Mouse (Mus musculus): ENCODE results near the gene Tnfsf8. TPM values are rescaled to one million over a fixed set of nuclear protein-coding genes. Genes with fewer than 3 reads are reported as not detected.

Gene Tnfsf8
- total RNA-seq (2014; fragmentation: Nextera tagmentation): 1.2 and 4.0 TPM in 2 replicates
- total RNA-seq (2017): 0.39 and 1.6 TPM in 2 replicates

DNA sequence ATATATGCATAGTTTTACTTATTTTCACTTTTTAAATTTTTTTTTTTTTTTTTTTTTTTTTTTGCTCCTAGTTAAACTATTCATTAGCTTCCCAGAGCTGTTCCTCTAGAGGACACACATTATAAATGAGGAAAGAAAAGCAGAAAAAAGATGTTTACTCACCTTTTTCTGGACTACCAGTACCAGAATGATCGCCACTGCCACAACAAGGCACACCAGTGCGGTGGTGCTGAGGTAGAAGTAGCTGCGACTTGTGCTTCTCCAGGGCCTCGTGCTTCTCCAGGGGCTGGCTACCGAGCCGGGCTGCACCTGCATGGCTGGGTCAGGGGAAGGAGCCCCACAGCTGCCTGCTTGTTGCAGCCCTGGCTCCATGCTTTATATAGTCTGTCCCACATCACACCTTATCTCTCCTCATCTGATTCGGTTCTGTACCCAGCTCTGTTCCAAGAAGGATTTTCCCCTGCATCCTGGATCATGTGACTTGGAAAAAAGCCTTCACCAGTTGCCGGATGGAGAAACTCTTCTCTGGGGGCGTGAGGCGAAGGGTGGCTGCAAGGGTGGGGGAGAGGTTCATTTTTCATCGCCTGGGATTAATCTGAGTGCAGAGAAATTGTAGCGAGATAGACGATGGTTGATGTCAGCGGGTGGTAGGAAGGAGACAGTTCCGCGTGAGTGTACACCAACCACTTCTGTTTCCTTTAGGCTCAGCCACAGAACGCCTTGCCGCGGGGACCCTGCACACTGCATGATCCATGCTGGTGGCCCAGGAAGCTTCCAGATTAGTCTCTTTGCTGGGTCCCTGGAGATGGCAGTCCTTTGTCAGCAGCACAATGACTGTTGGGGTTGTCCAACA, at the start of gene Tnfsf8:
TSS of gene Tnfsf8 (minus strand) at position 660 of the 853 bp plus-strand sequence.
- ATAC-seq (replicated peaks; ENCODE audit: poor library complexity, severe bottlenecking): peak; percentile 80

DNA sequence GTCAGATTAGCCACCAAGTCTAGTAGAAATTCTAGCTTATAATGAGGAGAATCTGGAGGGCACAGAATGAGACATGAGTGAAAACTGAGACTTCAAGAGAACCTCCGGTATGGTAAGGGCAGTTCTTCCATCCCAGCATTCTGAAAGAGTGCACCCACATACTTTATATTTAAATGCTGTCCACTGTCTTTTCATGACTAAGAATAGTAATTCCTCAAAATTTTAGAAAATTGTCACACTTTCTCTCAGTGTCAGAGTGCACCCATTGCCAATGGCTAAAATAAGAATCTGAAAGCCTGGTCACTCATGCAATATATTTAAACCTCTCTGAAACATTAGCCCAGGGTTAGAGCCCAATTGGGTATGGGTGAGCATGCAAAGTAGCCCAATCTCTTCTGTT, 47.4 kb upstream of the Tnfsf8 start:
- ATAC-seq (replicated peaks; ENCODE audit: poor library complexity, severe bottlenecking): no peak

DNA sequence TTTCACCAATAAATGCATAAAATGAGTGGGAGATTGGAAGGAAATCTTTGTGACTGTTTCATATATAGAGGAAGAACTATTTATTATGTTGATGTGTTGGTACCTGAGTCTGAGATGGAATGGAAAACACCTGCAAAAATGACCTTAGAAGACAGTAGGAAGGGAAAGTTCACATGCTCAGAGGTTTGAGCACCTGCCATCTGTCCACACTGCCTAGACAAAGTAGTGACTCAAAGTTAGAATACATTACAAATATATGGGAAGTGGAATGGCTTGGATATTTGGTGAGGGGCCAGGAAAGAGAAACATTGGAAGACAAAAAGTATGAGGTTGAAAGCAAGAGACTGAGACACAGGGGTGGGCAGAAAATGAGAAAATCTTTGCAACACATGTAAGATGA, 46.3 kb upstream of the Tnfsf8 start:
- no peak for ATAC-seq (replicated peaks; ENCODE audit: poor library complexity, severe bottlenecking)

DNA sequence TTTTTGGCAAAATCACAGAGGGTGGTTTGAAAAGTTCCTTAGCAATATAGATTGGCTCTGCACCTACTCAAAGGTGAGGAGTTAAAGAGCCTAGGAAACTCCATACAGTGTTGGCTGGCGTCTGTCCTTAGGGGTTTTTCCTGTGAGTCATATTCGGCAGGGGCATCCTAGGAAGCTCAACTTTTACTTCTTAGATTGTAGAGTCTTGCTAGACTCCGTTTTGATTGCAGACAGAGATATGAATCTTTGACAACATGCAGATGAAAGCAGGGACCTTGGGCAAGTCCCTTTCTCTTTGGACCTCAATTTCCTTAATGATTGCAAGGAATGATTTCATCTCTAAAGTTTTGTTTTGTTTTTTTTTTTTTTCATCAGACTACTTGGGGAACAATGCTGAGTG, 44.9 kb upstream of the Tnfsf8 start:
- no peak for ATAC-seq (replicated peaks; ENCODE audit: poor library complexity, severe bottlenecking)

DNA sequence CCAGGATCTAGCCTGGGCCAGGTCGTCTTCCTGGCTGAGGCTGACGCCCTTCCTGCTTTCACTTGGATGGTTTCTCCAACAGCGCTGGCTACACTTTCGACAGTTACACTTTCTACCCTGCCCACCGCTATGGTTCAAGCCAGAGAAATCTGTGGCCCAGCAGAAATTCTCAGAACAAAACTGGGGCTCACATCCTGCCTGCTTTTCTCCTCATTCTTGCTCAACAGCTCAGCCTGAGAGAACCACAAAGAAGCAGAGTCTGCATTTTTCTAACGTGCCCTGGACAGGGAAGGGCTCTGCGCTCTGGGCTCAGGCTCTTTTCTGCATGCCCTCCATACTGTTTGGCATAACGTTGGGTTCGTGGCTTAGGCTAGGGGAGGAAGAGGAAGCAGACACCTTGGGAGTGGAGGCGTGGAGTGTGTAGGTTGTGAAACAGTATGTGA, 38.0 kb upstream of the Tnfsf8 start:
- peak; percentile 82 for ATAC-seq (replicated peaks; ENCODE audit: poor library complexity, severe bottlenecking)

DNA sequence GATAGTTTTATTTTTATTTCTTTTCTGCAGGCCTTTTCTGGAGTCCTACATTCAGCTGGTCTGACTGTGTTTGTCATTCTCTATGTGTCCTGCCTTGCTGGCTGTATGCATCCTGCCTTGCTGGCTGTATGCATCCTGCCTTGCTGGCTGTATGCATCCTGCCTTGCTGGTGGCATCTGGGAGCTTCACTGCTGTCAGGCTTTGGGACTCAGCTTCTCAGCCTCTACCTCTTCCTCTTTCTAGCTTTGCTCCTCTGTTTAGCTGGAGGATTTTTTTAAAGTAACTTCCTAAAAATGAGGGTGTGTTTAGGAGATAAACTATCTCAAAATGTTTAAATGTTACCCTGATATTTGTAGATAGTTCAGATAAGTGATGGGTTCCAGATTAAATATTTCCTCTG, 36.0 kb upstream of the Tnfsf8 start:
- ATAC-seq (replicated peaks; ENCODE audit: poor library complexity, severe bottlenecking): peak; percentile 75

DNA sequence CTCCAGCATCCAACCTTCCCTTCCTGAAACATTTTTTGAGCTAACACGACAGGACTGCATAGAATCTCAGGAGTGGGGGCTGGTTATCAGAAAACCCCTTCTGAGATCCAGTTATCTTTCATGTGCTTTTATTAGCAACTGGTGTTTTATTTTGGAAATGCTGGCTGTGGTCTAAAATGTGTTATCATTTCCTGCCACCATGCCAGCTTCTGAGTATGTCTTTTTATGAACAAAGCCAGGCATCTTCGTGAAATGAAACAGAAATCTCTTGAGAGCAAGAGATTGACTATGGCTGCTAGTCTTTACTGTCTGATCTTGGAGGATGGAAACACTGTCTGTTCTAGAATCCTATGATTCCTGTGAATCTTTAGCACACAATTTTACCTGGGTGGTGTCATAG, 25.0 kb upstream of the Tnfsf8 start:
- no peak for ATAC-seq (replicated peaks; ENCODE audit: poor library complexity, severe bottlenecking)

DNA sequence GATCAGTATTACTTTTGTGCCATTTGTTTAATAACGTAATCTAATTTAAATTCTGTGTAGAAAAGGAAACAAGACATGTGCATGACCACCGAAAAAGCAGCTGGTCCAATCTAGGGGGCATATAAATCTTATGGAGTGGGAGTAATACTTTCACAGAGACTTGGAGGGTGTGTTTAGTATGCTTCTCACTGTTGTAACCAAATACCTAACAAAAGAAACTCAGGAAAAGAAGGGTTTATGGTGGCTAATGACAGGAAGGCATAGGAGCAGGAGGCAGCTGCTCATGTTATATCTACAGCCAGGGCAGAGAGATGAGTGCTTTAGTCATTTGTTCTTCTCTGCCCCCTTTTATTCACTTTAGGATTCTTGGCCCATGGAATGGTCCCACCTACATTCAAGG, 15.6 kb upstream of the Tnfsf8 start:
- no peak for ATAC-seq (replicated peaks; ENCODE audit: poor library complexity, severe bottlenecking)

DNA sequence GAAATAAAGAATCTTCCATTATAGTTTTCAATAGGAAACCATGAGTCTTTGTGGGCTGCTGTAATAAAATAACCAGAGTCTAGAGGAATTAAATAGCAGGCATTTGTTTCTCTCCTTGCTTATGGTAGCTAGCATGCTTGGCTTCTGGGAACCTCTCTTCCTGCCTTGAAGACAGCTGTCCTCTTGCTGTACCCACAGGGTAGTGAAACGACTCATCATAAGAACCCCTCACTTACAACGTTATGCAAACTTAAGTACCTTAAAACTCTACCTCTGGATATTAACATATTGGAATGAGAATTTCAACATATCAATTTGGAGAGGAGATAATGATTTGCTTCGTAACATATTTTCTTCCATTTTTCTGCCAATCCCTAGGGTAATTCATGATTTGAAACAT, 14.3 kb upstream of the Tnfsf8 start:
- no peak for ATAC-seq (replicated peaks; ENCODE audit: poor library complexity, severe bottlenecking)

DNA sequence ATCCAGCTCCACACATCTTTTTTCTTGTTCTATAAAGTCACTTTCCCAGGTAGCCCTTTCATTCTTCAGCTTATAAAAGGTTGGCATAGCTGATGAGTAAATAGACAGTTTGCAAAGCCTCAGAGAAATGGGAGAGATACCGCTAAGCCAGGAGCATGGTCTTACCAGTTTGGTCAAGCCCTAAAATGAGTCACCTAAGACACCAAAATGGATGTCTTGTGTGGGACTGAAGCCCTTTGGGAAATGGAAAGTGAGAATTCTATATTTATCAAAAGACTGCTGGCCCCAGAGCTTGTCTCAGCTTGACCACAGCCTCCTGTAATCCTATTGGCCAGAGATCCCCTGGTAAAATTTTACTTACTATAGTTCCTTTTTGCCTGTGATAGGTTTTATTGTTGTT, 9.5 kb upstream of the Tnfsf8 start:
- no peak for ATAC-seq (replicated peaks; ENCODE audit: poor library complexity, severe bottlenecking)

DNA sequence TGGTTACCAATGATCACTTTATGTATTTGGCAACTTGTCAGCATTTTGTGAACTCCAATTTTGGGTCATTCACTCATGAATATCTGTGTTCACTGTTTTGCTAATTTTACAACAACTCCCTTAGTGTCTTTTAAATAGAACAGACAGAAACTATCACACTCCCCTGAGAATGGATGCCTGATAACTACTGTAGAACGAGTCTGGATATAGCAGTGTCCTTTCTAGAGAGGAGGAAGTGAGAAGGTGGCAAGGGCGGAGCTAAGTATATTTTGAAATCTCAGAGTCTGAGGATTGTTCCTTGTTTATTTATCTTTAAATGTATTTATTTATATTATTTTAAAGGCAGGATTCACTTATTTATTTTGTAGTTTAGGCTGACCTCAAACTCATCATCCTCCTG, 7.6 kb upstream of the Tnfsf8 start:
- peak; percentile 91 for ATAC-seq (replicated peaks; ENCODE audit: poor library complexity, severe bottlenecking)

DNA sequence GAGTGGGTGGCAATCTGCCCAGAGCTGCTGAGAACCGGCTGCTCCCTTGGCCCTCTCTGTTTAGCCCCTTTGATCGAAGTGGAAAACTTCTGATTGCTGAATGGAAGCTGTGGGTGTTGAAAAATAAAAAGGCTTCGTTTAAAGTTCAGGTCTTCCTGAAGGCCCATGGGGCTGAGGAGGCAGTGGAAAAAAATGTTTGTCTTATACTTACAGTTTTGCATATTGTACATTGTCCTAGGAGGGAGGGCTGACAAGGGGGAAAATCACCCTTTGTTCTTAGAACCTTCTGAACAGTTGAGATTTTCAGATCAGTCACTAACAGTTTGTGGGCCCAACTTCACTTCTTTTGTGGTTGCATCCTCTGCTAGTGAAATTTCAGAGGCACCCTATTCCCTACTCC, 1.8 kb upstream of the Tnfsf8 start:
- no peak for ATAC-seq (replicated peaks; ENCODE audit: poor library complexity, severe bottlenecking)

DNA sequence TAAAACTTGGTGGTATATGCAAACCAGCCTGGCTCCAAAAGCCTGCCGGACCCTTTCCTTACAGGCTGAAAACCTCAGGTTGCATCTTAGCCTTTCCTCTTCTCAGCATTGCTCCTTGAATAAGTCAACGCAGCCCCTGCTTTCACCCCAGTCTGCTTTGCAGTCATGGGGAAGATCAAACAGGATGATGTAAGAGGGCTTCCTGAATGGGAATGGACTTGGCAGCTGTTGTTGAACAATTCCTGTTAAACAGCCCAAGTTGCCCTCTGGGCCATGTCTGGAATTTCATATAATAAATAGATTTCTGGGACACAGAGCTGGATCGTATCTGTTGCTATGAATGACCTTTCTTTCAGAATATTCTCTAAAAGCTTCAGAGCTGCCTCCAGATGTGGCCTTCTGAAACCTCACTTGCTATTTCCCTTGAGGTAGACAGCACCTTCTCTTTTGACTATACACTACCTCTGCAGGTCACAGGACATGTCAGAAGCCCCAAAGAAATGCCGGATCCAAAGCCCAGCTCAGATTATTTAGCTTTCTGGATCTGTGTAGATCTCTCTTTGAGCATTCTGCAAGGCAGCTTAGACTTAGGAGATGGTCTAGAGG, 1.0 kb upstream of the Tnfsf8 start:
- ATAC-seq (replicated peaks; ENCODE audit: poor library complexity, severe bottlenecking): 0 out of 2 replicates have a peak, but pooled peaks have one; percentile 20

DNA sequence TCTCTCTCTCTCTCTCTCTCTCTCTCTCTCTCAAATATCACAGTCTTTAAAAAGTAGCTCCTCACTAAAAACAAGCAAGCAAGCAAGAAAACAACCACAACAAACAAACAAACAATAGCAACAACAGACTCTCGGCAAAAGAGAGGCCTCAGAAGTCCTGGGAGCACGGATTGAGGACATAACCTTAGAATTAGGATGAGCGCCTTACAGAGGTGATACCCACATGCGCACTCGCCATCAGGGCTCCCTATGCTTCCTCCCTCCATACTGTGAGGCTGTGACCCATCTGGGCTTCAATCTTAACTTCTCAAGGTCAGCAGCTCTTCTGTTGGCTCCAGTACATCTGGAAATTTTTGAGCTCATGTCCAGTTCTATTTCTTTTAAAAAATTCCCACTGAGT, 911 bp downstream of the Tnfsf8 start:
- ATAC-seq (replicated peaks; ENCODE audit: poor library complexity, severe bottlenecking): no peak

DNA sequence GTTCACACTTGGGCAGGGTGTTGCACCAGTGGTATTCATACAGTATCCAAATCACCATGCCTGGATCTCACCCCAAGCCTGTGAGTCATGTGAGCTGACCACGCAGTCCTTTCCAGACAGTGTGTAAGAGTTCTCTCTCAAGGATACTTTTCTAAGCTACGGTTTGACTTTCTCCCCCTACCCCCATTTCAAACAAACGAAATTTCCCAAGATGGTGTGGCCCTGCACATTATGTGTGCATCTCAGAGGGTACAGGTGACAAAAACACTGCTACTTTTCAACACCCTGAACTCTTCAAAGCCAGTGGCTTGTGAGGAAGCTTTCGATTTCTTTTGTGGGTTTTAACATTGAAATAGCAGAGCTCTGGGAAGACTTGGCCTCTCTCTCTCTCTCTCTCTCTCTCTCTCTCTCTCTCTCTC, 1.4 kb downstream of the Tnfsf8 start:
- ATAC-seq (replicated peaks; ENCODE audit: poor library complexity, severe bottlenecking): peak; percentile 30; the same call in 1 of the 2 replicates

DNA sequence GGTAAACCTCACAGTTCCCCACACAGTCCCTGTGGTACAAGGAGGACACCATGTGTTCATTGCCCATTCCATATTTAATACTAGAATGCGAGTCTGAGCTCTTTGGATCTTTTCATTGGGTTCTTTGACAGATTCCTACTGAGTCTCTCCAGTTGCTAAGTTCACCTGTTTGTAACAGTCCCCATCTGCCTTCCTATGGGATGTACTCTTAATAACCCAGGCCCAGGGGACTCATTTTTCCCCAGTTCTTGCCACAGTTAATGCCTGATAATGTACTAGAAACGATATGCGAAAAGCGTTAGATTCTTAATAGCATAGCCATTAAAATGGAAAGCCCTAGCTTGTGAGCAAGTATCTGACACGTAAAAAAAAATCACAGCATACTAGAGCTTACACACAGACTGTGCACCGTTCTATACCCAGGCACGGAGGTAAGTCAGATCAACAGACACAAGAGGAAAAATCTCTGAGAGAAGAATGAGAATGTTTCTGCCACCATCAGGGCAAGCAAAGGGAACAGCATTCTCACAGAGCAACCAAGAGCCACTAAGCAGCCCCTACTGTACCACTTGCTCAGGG, 2.4 kb downstream of the Tnfsf8 start:
- no peak for ATAC-seq (replicated peaks; ENCODE audit: poor library complexity, severe bottlenecking)

DNA sequence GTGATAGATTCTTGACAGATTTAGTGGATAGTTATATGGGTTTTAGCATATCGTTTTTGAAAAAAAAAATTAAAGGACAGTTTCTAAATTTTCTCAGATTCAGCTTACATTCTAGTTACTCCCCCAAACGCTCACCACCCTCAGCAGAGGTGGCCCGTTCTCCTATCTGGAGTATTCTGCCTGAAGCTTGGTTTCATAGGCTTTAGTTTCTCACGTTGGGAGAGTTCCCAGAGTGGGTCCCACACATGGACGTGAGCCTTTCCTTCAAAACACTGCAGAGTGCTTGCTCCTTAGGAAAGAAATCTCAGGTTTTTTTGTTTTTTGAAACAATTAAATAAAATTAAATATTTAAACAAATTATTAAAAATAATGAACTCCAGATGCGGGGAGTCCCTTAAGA, 4.4 kb downstream of the Tnfsf8 start:
- ATAC-seq (replicated peaks; ENCODE audit: poor library complexity, severe bottlenecking): no peak

DNA sequence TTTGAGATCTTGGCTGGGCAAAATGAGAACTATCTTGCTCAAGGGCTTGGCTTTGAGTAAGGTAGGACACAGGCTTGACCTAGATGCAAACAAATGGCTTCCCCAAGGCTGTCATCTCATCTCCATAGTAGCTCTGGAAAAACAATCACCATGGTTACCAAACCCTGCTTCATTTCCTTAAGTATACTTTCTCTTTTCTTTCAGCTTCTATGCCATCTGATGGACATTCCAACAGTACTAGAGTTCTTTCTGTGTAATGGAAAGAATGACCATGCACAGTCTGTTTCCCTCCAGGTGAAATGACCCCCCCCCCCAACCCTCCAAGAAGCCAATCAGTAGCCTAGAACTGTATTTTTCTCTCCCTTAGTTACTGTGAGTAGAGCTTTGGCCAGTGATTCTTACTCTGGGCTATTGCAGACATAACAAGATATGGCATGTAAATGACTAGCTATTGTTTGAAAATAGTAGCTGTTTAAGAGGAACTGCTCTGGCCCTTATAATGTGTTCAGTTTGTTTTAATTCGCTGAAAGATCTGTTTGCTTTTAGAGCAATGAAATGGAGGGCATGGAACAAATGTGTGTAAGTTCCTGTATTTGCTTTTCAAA, 7.3 kb downstream of the Tnfsf8 start:
- no peak for ATAC-seq (replicated peaks; ENCODE audit: poor library complexity, severe bottlenecking)

DNA sequence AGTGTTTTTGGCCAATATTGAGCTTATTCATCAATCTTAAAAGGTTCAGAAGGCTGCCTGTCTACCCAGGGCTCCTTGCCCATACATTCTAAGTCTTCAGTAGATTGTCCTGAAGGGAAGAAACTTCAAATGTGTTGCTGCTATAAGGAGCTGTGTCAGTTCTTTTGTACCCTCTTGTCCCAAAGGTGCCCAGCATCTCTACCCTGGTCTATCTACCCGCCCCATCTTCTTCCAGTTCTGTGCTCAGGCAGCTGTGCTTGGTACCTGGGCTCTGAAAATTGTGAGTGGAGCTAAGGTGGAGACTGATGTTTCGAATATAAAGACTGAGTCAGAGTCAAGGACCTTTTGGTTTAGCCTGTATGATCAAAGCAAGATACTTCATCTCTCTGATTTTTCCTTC, 11.1 kb downstream of the Tnfsf8 start:
- ATAC-seq (replicated peaks; ENCODE audit: poor library complexity, severe bottlenecking): no peak

DNA sequence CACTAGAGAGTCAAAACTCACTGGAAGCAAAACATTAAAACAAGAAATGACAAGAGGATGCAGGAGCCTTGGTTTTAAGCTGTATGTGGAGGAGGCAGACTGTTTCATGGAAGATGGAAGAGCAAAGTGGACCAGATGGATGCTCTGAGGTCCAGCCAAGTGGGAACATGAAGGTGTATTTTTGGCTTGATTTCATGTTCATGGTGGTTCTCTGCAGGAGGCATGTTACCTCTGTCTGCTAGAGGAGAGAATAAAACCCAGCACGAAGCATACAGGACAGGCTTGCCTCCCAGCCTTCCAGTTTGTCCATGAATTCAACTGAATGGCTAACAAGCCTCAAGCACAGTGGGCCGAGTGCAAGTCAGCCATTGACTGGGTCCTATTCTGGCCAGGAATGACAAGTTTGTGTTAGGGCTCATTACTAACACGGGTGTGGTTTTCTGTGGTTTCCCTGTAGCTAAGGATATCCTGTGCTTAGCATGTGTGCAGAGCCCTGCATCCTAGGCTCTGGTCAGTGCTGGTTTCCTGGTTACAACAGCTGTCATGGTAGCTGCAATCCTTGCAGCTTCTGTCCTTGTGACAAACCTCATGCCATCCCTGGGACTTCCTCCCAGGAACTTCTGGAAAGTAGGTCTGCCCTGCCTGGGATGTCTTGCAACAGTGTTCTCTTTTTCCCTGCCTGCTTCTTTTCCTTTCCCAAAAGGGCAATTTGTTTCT, 14.1 kb downstream of the Tnfsf8 start:
- ATAC-seq (replicated peaks; ENCODE audit: poor library complexity, severe bottlenecking): peak; percentile 95
